Mouse (Mus musculus): Measurements from ENCODE around the gene Snx6. TPM values are rescaled to one million over a fixed set of nuclear protein-coding genes. Genes with fewer than 3 reads are reported as not detected.

Gene Snx6
- polyA plus RNA-seq, 1 experiment from 2014 or later, result 162 TPM

DNA sequence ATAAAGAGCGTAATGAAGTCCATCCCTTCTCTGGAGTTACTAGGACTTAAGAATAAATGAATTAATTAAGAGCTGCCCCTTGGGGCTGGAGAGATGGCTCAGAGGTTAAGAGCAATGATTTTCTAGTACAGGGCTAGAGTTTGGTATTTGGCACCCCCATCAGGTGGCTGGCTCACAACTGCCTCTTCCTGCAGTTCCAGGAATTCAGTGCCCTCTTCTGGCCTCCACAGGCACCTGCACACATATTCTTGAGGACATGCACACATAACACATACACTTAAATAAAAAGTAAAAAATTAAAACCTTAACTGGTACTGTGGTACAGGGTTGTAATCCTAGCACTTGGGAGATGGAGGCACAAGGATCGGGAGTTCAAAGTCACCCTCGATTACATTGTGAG lies 29.7 kb upstream of the Snx6 start:
- Histone ChIP-seq H3K36me3 (no peaks in the 10 kb centered on the region), H3K9me3 (no peaks in the 10 kb centered on the region), H3K27me3 (ENCODE audit: insufficient read depth, poor library complexity, severe bottlenecking) (no peaks in the 10 kb centered on the region), H3K4me1 (peaks cover 9% of the 10 kb centered on the region), H3K4me3 (no peak overlapping the region), H3K27ac (no peak overlapping the region)
- 91% methylated on average over 3 of the region's 3 CpGs for WGBS
- DNase-seq (ENCODE audit: low spot score), result no peak

DNA sequence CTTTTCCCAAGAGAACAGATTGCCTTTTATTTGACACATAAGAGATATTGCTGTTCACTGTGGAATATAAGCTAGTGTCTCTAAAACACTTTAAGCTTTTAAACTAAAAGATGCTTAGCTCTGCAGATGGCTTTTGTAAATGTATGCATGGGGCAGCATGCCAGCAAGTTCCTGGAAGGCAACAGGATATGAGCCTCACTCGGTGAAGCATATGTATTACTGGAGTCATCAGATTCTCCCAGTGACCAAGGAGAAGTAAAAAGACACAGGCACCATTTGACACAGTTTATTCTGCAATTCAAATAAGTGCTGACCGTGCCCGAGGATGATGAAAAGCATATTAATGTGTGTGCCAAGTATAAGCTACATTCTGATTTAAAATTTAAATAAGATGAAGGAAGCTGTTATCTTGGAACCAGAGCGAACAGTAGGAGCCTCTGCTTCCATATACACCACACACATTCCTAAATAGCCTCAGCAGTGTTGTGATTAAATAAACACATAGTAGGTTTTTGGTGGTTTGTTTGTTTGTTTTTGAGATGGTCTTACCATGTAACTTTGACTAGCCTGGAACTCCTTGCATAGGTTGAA lies 27.4 kb upstream of the Snx6 start:
- H3K4me1 ChIP-seq, result peaks cover 18% of the 10 kb centered on the region
- no peaks in the 10 kb centered on the region for H3K27me3 ChIP-seq (ENCODE audit: insufficient read depth, poor library complexity, severe bottlenecking)
- H3K27ac ChIP-seq, result no peak overlapping the region
- H3K36me3 ChIP-seq, result no peaks in the 10 kb centered on the region
- H3K4me3 ChIP-seq, result no peak overlapping the region
- 69% methylated on average over 4 of the region's 4 CpGs for WGBS
- no peaks in the 10 kb centered on the region for H3K9me3 ChIP-seq
- DNase-seq (ENCODE audit: low spot score), result no peak

DNA sequence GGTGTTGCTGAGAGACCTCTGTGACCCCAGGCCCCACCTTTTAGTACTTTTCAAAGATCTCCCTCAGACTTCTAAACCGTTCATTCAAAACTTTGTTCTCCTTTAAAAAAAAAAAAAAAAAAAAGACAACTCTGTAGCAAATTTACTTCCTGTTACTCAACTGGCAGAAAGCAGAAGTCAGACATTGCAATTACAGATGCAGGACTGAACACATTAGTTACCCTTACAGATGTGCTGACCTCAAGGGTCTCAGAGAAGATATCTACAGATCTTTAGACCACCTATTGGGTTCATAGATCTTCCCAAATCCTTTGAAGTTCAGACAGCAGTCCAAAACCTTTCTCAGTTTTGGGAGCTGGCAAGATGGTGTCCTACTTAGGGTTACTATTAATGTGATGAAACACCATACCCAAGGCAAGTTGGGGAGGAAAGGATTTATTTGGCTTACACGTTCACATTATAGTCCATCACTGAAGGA lies 25.2 kb upstream of the Snx6 start:
- WGBS, result 62% methylated on average over 2 of the region's 2 CpGs
- DNase-seq (ENCODE audit: low spot score), result no peak
- no peaks in the 10 kb centered on the region for H3K36me3 ChIP-seq
- H3K27me3 ChIP-seq (ENCODE audit: insufficient read depth, poor library complexity, severe bottlenecking), result no peaks in the 10 kb centered on the region
- H3K4me3 ChIP-seq, result no peak overlapping the region
- H3K9me3 ChIP-seq, result no peaks in the 10 kb centered on the region
- peaks cover 18% of the 10 kb centered on the region for H3K4me1 ChIP-seq
- H3K27ac ChIP-seq, result no peak overlapping the region

DNA sequence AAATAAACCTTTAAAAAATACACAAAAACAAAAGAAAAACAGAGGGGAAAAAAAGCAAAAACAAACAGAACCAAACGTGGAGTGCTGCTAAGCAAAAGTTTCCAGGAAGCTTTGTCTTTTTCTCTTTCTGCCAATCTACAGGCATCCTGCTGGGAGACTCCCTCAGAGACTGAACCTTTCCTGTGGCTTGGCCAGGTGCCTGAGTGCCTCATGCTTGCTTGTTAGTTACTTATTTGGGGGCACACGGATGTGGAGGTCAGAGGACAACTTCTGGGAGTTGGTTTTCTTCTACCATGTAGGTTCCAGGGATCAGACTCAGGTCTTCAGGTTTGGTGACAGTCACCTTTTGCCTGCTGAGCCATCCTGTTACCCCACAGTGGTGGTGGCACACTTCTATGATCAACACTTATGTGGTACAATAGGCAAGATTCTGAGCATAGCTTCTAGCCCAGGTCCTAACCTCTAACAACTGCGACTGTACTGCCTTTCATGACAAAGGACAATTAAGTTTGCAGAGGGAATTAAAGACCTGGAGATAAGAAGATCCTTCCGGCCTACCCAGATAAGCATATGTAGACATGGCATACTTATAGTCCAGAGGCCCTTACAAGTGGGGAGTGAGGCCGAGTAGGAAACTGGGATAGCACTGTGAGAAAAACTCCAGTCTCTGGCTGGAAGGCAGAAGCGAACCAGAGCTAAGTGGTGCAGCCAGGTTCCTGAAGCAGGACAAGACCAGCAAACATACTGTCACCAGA lies 23.9 kb upstream of the Snx6 start:
- DNase-seq (ENCODE audit: low spot score), result no peak
- no peaks in the 10 kb centered on the region for H3K36me3 ChIP-seq
- no peak overlapping the region for H3K27ac ChIP-seq
- peaks cover 18% of the 10 kb centered on the region for H3K4me1 ChIP-seq
- H3K27me3 ChIP-seq (ENCODE audit: insufficient read depth, poor library complexity, severe bottlenecking), result no peaks in the 10 kb centered on the region
- WGBS, result 38% methylated on average over 6 of the region's 6 CpGs
- no peaks in the 10 kb centered on the region for H3K9me3 ChIP-seq
- H3K4me3 ChIP-seq, result no peak overlapping the region

DNA sequence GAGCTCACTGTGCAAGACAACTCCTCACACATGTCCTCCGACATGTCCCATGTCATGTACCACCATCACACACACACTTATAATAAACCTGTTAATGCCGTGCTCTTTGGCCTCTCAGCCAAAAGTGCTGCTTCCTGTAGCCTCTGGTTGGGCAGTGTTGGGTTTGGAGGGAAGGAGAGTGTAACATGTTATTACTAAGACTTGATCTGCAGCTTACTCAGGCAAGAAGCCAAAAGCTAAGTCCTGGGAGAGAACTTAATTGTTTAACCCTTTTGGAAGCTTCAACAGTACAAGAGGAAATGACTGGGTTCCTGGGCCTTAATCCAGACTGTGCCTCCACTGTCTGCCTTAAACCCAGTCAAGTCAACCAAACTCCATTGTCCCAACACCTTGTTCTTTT lies 14.6 kb upstream of the Snx6 start:
- no peaks in the 10 kb centered on the region for H3K36me3 ChIP-seq
- no peak for DNase-seq (ENCODE audit: low spot score)
- WGBS, result 76% methylated on average over 2 of the region's 2 CpGs
- no peaks in the 10 kb centered on the region for H3K4me1 ChIP-seq
- H3K4me3 ChIP-seq, result no peak overlapping the region
- no peaks in the 10 kb centered on the region for H3K27me3 ChIP-seq (ENCODE audit: insufficient read depth, poor library complexity, severe bottlenecking)
- no peak overlapping the region for H3K27ac ChIP-seq
- H3K9me3 ChIP-seq, result no peaks in the 10 kb centered on the region

DNA sequence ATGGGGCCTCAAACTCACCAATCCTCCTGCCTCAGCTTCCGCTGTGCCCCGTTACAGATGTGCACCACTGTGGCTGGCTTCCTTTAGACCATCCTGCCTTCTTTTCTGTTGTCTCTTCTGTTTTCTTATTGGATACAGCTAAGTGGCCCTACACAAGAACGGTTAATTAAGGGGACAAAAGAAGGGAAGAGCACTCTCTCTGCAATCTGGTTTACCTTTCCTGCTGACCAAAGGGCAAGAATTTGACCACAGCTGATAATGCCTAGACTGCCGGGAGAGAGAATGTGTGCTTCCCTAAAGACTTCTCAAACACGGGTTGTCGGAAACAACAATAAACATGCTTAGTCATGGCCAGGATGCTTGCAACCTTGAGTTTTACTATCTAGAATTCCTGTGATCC lies 12.0 kb upstream of the Snx6 start:
- H3K36me3 ChIP-seq, result no peaks in the 10 kb centered on the region
- DNase-seq (ENCODE audit: low spot score), result no peak
- no peaks in the 10 kb centered on the region for H3K4me1 ChIP-seq
- no peak overlapping the region for H3K27ac ChIP-seq
- 41% methylated on average over 6 of the region's 6 CpGs for WGBS
- H3K27me3 ChIP-seq (ENCODE audit: insufficient read depth, poor library complexity, severe bottlenecking), result no peaks in the 10 kb centered on the region
- no peaks in the 10 kb centered on the region for H3K9me3 ChIP-seq
- H3K4me3 ChIP-seq, result no peak overlapping the region

DNA sequence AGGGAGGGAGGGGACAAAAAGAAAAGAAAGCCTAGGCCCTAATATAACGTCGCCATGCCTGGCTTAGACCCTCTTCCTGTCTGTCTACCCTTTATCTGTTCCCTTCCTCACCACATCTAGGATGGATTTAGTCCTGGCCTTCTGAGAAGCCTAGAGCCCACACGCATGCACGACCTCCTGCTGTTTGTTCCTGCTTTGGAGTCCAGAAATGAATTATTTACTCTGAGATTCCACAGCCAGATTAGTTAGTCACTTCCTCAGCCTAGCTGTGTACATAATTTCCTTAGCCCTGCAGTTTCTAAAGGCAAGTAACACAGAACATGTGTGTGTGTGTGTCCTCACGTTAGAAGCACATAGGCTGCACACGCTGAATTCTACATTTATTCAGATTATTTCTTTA lies 10.6 kb upstream of the Snx6 start:
- Histone ChIP-seq H3K27ac (peak overlapping the region; percentile 29; the same call in 1 of the 2 replicates), H3K9me3 (no peaks in the 10 kb centered on the region), H3K4me3 (no peak overlapping the region), H3K36me3 (no peaks in the 10 kb centered on the region), H3K27me3 (ENCODE audit: insufficient read depth, poor library complexity, severe bottlenecking) (no peaks in the 10 kb centered on the region), H3K4me1 (no peaks in the 10 kb centered on the region)
- no peak for DNase-seq (ENCODE audit: low spot score)
- WGBS, result 63% methylated on average over 6 of the region's 6 CpGs

DNA sequence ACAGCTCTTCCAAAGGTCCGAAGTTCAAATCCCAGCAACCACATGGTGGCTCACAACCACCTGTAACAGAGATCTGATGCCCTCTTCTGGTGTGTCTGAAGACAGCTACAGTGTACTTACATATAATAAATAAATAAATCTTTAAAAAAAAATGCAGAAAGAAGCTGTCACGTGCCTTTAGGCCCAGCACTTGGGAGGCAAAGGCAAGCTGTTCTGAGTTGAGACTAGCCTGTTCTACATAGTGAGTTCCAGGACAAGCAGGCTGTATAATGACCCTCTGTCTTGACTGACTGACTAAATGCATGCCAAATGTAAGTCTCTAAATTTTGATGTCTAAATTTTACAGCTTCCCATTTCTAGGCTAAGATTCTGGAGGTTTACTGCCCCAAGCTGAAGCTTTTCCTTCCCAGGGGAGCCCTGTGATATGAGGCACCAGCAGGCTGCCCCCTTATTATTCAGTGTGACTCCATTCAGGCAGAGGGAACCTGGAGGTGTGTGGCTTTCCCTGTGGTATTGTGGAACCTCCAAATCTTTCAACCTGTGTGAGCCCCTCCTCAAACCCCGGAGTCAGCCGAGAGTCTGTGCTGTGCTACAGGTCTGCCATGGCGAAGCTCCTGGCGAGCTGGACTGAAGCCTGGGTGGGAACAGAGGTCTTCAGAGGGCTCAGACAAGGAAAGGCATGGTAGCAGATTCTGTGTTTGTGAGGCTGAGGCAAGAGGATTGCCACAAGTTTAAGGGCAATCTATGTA lies 9.9 kb upstream of the Snx6 start:
- H3K36me3 ChIP-seq, result no peaks in the 10 kb centered on the region
- H3K4me3 ChIP-seq, result no peak overlapping the region
- H3K27me3 ChIP-seq (ENCODE audit: insufficient read depth, poor library complexity, severe bottlenecking), result no peaks in the 10 kb centered on the region
- H3K9me3 ChIP-seq, result no peaks in the 10 kb centered on the region
- WGBS, result 74% methylated on average over 6 of the region's 6 CpGs
- H3K4me1 ChIP-seq, result no peaks in the 10 kb centered on the region
- DNase-seq (ENCODE audit: low spot score), result no peak
- peak overlapping the region; percentile 29; the same call in 1 of the 2 replicates for H3K27ac ChIP-seq

DNA sequence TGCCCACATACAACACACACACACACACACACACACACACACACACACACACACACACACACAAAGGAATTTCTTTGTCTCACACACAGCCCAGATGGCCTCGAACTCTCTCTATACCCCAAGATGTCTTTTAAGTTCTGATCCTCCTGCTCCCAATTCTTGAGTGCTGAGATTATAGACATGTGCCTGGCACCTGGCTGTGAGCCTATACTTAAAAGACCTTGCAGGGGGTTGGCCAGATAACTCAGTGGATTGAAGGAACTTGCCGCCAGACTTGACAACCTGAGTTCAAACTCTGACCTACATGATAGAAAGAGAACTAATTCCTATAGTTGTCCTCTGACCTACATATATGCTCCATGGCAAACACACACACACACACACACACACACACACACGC lies 8.0 kb upstream of the Snx6 start:
- Histone ChIP-seq H3K27me3 (ENCODE audit: insufficient read depth, poor library complexity, severe bottlenecking) (no peaks in the 10 kb centered on the region), H3K4me1 (no peaks in the 10 kb centered on the region), H3K27ac (no peak overlapping the region), H3K4me3 (no peak overlapping the region), H3K36me3 (no peaks in the 10 kb centered on the region), H3K9me3 (no peaks in the 10 kb centered on the region)
- no peak for DNase-seq (ENCODE audit: low spot score)
- WGBS, result 80% methylated on average over 3 of the region's 3 CpGs

DNA sequence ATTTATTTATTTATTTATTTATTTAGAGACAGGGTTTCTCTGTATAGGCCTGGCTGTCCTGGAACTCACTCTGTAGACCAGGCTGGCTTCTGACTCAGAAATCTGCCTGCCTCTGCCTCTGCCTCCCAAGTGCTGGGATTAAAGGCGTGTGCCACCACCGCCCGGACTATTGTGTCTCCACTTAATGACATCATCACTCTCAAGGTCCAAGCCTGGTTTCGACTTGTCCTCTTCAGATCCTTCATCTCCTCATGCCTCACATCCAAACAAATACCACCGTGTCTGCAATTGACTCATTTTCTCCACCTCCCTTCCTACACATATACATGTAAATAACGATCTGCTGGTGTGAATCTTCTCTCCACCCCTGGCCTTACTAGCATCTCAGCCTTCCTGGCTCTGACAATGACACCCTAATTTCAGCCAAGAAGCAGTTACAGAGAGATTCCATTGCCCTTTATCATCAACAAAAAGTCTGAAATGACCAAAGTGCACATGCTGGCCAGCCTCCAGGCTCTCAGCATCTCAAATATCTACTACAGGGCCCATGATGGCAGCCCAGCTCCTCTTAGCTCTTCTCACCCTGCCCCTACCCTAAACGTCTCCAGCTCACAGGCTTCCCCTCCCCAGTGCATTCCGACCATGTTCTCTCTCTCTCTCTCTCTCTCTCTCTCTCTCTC lies 1.2 kb upstream of the Snx6 start:
- Histone ChIP-seq H3K4me3 (no peak overlapping the region), H3K27ac (no peak overlapping the region), H3K9me3 (no peaks in the 10 kb centered on the region), H3K4me1 (peaks cover 16% of the 10 kb centered on the region), H3K36me3 (no peaks in the 10 kb centered on the region), H3K27me3 (ENCODE audit: insufficient read depth, poor library complexity, severe bottlenecking) (no peaks in the 10 kb centered on the region)
- DNase-seq (ENCODE audit: low spot score), result no peak
- 83% methylated on average over 8 of the region's 8 CpGs for WGBS

DNA sequence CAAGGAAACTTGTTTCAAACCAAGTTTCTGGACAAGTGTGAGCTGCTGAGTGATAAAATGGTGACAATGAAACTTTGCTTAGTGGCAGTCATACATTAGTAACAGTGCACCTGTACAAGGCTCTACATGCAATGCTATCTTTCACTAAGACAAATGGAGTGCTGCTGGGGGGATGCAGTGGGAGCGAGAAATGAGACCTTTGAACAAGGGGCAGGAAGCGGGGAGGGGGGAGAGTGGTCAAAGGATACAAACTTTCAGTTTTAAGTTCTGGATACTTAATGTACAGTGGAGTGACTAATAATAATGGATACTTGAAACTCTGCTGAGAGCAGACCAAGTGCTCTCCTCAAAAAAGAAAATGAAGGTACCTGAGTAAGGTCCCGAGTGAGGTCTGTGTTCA lies 1.1 kb downstream of the Snx6 start:
- DNase-seq (ENCODE audit: low spot score), result no peak
- peak overlapping the region; percentile 31; the same call in 1 of the 2 replicates for H3K27ac ChIP-seq
- H3K4me3 ChIP-seq, result peak overlapping the region; percentile 96
- H3K27me3 ChIP-seq (ENCODE audit: insufficient read depth, poor library complexity, severe bottlenecking), result no peaks in the 10 kb centered on the region
- peaks cover 7% of the 10 kb centered on the region; the same call in 1 of the 2 replicates for H3K36me3 ChIP-seq
- H3K9me3 ChIP-seq, result no peaks in the 10 kb centered on the region
- WGBS, result 44% methylated on average over 3 of the region's 3 CpGs
- H3K4me1 ChIP-seq, result peaks cover 39% of the 10 kb centered on the region

DNA sequence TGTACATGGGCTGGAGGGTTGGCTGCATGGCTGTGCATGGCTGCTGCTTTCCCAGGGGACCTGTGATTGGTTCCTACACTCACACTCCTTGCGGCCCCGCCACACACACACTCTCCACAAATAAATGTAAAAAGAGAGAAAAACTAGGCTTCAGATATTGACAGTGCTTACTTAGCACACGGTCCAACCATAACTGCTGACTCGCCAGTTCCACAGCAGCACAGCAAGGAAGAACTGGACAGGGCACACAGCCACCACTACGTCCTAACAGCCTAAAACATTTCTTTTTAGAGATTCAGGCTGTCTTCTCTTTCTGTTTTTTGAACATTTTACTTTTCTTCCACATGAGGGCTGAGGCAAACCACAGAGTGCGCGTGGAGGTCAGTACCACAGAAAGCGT lies 4.0 kb downstream of the Snx6 start:
- Histone ChIP-seq H3K27ac (peak overlapping the region; percentile 53), H3K27me3 (ENCODE audit: insufficient read depth, poor library complexity, severe bottlenecking) (no peaks in the 10 kb centered on the region), H3K4me1 (peaks cover 49% of the 10 kb centered on the region), H3K36me3 (peaks cover 13% of the 10 kb centered on the region; the same call in 1 of the 2 replicates), H3K9me3 (no peaks in the 10 kb centered on the region), H3K4me3 (no peak overlapping the region)
- 88% methylated on average over 8 of the region's 8 CpGs for WGBS
- DNase-seq (ENCODE audit: low spot score), result no peak
